Mouse (Mus musculus) cortical plate, adult 2 months (tissue): ENCODE data around the gene Gm49378. TPM values are rescaled to one million over a fixed set of nuclear protein-coding genes. Genes with fewer than 3 reads are reported as not detected.

Experiments used
- H3K27ac ChIP-seq: fragments of 200-500 bp; 2 replicates; pipeline ENCODE4 v1.5.1; 2012; ENCODE audit warnings: low read length, control low read depth, inconsistent platforms; ENCODE audit not compliant: insufficient read depth
- H3K4me1 ChIP-seq: fragments of 200-500 bp; 2 replicates; pipeline ENCODE4 v1.6.1; 2011; ENCODE audit warnings: low read length; ENCODE audit not compliant: control insufficient read depth, insufficient read depth
- H3K4me3 ChIP-seq: fragments of 200-500 bp; 2 replicates; pipeline ENCODE4 v1.5.1; 2011; ENCODE audit warnings: mild to moderate bottlenecking, low read length, control low read depth; ENCODE audit not compliant: insufficient read depth
- CTCF ChIP-seq: fragments of 200-500 bp; IDR thresholded peaks from 2 replicates; pipeline ENCODE4 v1.5.1; 2011; ENCODE audit warnings: mild to moderate bottlenecking, control low read depth, low read length; ENCODE audit not compliant: insufficient read depth; ENCODE audit errors: extremely low read depth
- POLR2A ChIP-seq: fragments of 200-500 bp; IDR thresholded peaks from 2 replicates; pipeline ENCODE4 v1.6.1; 2011; ENCODE audit warnings: mild to moderate bottlenecking, low read length, control low read depth; ENCODE audit not compliant: insufficient read depth; ENCODE audit errors: extremely low read depth
- polyA plus RNA-seq: library from polyadenylated mRNA; depleted of rRNA; stranded (reverse); fragments of >200 nt; gene quantifications from 2 replicates; pipeline ENCODE4 v1.2.3, GENCODE M21; 2012; rRNA removed

Gene Gm49378
- polyA plus RNA-seq, 1 experiment: 6.5 TPM

GRCm38 (mm10) chr14:55581981-55582681 lies 55.6 kb downstream of the Gm49378 start:
- no peak overlapping the region for H3K4me3 ChIP-seq
- peaks cover 1% of the 10 kb centered on the region; the same call in 1 of the 2 replicates for H3K4me1 ChIP-seq
- TF ChIP-seq CTCF: peak; percentile 30; the same call in 1 of the 2 replicates
- no peak for TF ChIP-seq POLR2A
- no peak overlapping the region for H3K27ac ChIP-seq

GRCm38 (mm10) chr14:55580731-55581130 lies 57.0 kb downstream of the Gm49378 start:
- Histone ChIP-seq H3K4me3 (no peak overlapping the region), H3K4me1 (peaks cover 1% of the 10 kb centered on the region; the same call in 1 of the 2 replicates), H3K27ac (no peak overlapping the region)
- TF ChIP-seq POLR2A (0 out of 2 replicates have a peak, but pooled peaks have one; percentile 5), CTCF (no peak)

- Histone ChIP-seq H3K27ac (no peak overlapping the region), H3K4me1 (peaks cover 1% of the 10 kb centered on the region; the same call in 1 of the 2 replicates), H3K4me3 (no peak overlapping the region)
- TF ChIP-seq CTCF (no peak), POLR2A (no peak)
These were observed 57.9 kb downstream of the Gm49378 start for GRCm38 (mm10) chr14:55579511-55580496.

Other genes starting within 250 kb of the Gm49378 start
- gene Dhrs4, start 159.1 kb downstream of the Gm49378 start, polyA plus RNA-seq: 14.3 and 16.0 TPM in 2 replicates
- gene Carmil3, start 147.2 kb downstream of the Gm49378 start, polyA plus RNA-seq: 56.0 and 63.7 TPM in 2 replicates
- 195 and 268 TPM in 2 replicates for gene Cpne6, start 127.5 kb downstream of the Gm49378 start, polyA plus RNA-seq
- 0.21 and 0.66 TPM in 2 replicates for gene Nrl, start 112.9 kb downstream of the Gm49378 start, polyA plus RNA-seq
- gene Pck2, start 97.6 kb downstream of the Gm49378 start, polyA plus RNA-seq: 27.2 and 35.7 TPM in 2 replicates
- 94.6 and 110 TPM in 2 replicates for gene Dcaf11, start 77.9 kb downstream of the Gm49378 start, polyA plus RNA-seq
- gene A730061H03Rik, start 77.5 kb downstream of the Gm49378 start, polyA plus RNA-seq: 0.86 and 1.7 TPM in 2 replicates
- not detected in 2 replicates for gene Fitm1, start 62.3 kb downstream of the Gm49378 start, polyA plus RNA-seq
- 50.2 and 61.4 TPM in 2 replicates for gene Psme1, start 59.8 kb downstream of the Gm49378 start, polyA plus RNA-seq
- gene Emc9, start 52.6 kb downstream of the Gm49378 start, polyA plus RNA-seq: 51.9 and 55.3 TPM in 2 replicates
- 37.3 and 44.5 TPM in 2 replicates for gene Psme2, start 46.8 kb downstream of the Gm49378 start, polyA plus RNA-seq
- gene Rnf31, start 46.2 kb downstream of the Gm49378 start, polyA plus RNA-seq: 22.5 and 24.7 TPM in 2 replicates
- 18.2 and 21.2 TPM in 2 replicates for gene Irf9, start 34.3 kb downstream of the Gm49378 start, polyA plus RNA-seq
- 5.0 and 5.8 TPM in 2 replicates for gene Rec8, start 19.9 kb downstream of the Gm49378 start, polyA plus RNA-seq
- 152 and 165 TPM in 2 replicates for gene Ipo4, start 1.9 kb downstream of the Gm49378 start, polyA plus RNA-seq
- gene Tm9sf1, start 5.9 kb upstream of the Gm49378 start, polyA plus RNA-seq: 30.8 and 33.7 TPM in 2 replicates
- 0.79 and 1.0 TPM in 2 replicates for gene Tssk4, start 12.3 kb upstream of the Gm49378 start, polyA plus RNA-seq
- gene Mdp1, start 22.6 kb upstream of the Gm49378 start, polyA plus RNA-seq: 46.8 and 47.9 TPM in 2 replicates
- 31.4 and 35.1 TPM in 2 replicates for gene Gmpr2, start 34.0 kb upstream of the Gm49378 start, polyA plus RNA-seq
- 346 and 353 TPM in 2 replicates for gene Nedd8, start 34.2 kb upstream of the Gm49378 start, polyA plus RNA-seq
- 16.1 and 18.7 TPM in 2 replicates for gene Tinf2, start 43.9 kb upstream of the Gm49378 start, polyA plus RNA-seq
- gene Tgm1, start 76.0 kb upstream of the Gm49378 start, polyA plus RNA-seq: 0.04 and 0.08 TPM in 2 replicates
- 64.7 and 67.9 TPM in 2 replicates for gene Rabggta, start 84.4 kb upstream of the Gm49378 start, polyA plus RNA-seq
- gene Dhrs1, start 107.8 kb upstream of the Gm49378 start, polyA plus RNA-seq: 117 TPM in 2 replicates
- gene Nop9, start 107.8 kb upstream of the Gm49378 start, polyA plus RNA-seq: 9.1 and 9.2 TPM in 2 replicates
- 16.9 and 18.2 TPM in 2 replicates for gene Cideb, start 120.6 kb upstream of the Gm49378 start, polyA plus RNA-seq
- 0.15 and 0.17 TPM in 2 replicates for gene Ltb4r2, start 123.5 kb upstream of the Gm49378 start, polyA plus RNA-seq
- gene Ltb4r1, start 128.1 kb upstream of the Gm49378 start, polyA plus RNA-seq: 0.25 and 0.45 TPM in 2 replicates
- gene Adcy4, start 146.2 kb upstream of the Gm49378 start, polyA plus RNA-seq: 3.4 and 4.4 TPM in 2 replicates
- gene Ripk3, start 151.0 kb upstream of the Gm49378 start, polyA plus RNA-seq: 0.66 and 1.0 TPM in 2 replicates
- gene Nfatc4, start 185.2 kb upstream of the Gm49378 start, polyA plus RNA-seq: 1.8 and 2.0 TPM in 2 replicates
- 2.6 and 2.8 TPM in 2 replicates for gene Nynrin, start 216.1 kb upstream of the Gm49378 start, polyA plus RNA-seq
- 0.42 and 0.68 TPM in 2 replicates for gene Cbln3, start 246.5 kb upstream of the Gm49378 start, polyA plus RNA-seq
- 11.4 TPM in 2 replicates for gene Khnyn, start 247.1 kb upstream of the Gm49378 start, polyA plus RNA-seq